Mouse (Mus musculus): ENCODE measurements around the gene Gm26602.

DNA sequence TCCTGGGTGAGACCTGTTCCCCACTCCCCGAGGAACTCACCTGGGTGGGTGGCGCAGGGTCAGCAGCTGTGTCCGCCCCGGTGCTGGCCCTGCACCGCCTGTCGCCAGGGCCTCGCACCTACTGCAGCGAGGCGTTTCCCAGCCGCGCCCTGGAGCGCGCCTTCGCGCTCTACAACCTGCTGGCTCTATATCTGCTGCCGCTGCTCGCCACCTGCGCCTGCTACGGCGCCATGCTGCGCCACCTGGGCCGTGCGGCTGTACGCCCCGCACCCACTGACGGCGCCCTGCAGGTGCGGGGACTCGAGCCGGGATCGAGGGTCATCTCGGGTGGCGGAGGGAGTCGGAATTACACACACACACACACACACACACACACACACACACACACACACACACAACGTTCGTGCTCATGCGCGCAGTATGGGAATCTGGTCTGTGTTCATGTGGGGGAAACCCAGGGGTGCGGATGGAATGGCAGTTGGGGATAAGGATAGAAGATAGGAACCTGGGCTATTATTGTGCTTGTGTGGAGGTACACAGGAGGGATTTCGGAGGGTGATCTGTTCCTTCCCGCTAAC is 10.4 kb downstream of the Gm26602 start, which contains the start of gene R3hdm4:
- TF ChIP-seq CTCF (IDR thresholded peaks at IDR 0.05) (no peak), EP300 (IDR thresholded peaks at IDR 0.05) (no peak)

All from lung, postnatal 0 days (tissue).